Mouse (Mus musculus): ENCODE results near the gene Optc.

The Optc gene

GRCm38 (mm10) chr1:133882283-133883217, 25.2 kb downstream of the Optc start:
- DNase-seq (ENCODE audit: low spot score in 2 of 2): no peak

DNA sequence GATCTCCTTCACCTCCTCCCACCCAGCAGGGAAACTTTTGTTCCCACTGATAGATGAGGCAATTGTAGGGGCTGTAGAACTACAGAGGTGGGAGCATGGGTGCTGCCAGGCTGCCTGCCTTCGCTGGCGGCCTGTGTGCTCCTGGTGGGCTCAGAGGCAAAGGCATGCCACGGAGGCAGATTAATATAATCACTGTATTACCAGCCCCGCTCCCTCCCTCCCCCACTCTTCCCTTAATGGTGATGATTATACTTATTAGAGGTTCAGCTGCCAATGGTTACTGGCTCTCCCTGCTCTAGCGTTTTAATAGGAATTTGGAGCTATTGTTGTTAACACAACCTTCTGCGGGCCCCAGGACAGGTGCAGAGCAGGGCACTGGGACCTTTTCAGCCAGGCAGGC, 26.0 kb downstream of the Optc start:
- no peak for DNase-seq (ENCODE audit: low spot score in 2 of 2)

DNA sequence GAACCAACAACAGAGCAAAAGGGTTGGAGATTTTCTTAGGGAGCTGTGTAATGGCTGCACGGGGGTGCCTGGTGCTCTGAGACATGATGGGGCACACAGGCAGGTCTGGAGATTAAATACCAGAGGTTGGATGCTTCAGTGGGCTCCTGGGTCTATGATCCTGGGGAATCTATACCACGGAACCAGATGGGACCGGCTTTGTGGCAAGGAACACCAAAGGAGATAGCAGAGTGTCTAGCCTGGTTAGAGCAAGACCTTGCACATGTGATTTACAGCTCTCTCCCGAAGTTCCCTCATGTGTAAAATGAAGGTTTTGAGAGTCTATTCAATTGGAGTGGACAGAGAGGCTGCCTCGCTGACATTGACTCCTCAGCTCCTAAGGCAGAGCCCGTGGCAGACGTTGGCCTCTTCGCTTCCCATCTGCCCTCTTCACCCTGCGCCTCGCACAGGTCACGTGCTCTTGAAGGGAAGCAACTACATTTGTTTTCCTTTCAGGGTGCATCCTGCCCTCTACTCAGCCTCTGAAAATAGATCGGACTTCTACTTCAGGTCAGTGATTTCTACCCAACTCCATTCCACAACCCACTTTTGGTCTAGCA, 28.9 kb downstream of the Optc start:
- DNase-seq (ENCODE audit: low spot score in 2 of 2): no peak

- no peak for DNase-seq (ENCODE audit: low spot score in 2 of 2)
Observed at GRCm38 (mm10) chr1:133876936-133877335, 30.9 kb downstream of the Optc start.

GRCm38 (mm10) chr1:133873086-133873813, 34.5 kb downstream of the Optc start:
- DNase-seq (ENCODE audit: low spot score in 2 of 2): no peak

DNA sequence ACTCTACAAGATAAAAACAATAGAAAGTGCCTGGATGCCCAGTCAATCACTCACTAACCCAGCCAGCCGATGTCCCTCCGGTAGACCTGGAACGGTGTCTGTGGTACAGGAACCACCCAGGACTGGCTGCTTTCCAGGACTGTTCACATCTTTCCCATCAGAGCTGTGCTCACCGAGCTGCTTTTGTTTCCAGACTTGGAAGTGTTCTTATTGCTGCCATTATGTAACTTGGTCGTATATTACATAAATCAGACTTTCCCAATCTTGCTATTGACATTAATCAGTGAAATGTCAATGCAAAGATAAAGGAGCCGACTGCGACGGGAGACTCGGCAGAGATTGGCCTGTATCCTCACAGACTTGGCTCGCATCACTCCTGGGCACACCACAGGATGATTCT, 36.6 kb downstream of the Optc start:
- no peak for DNase-seq (ENCODE audit: low spot score in 2 of 2)

DNA sequence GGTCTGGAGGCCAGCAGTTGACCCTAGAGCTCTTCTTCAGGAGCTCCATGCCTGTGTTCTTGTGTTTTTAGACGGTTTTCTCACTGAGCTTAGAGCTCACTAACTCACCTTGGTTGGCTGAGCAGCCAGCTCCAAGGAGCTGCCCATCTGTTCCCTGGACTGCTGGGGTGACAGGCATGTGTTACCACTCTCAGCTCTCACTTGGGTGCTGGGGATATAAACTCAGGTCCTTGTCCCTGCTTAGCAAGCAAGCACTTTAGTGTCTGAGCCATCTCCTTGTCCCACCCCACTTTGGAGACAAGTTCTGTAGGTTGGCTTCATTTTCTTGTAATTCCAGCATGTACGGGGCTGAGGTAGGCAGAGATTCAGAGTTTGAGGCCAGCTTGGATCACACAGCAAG, 38.6 kb downstream of the Optc start:
- no peak for DNase-seq (ENCODE audit: low spot score in 2 of 2)

DNA sequence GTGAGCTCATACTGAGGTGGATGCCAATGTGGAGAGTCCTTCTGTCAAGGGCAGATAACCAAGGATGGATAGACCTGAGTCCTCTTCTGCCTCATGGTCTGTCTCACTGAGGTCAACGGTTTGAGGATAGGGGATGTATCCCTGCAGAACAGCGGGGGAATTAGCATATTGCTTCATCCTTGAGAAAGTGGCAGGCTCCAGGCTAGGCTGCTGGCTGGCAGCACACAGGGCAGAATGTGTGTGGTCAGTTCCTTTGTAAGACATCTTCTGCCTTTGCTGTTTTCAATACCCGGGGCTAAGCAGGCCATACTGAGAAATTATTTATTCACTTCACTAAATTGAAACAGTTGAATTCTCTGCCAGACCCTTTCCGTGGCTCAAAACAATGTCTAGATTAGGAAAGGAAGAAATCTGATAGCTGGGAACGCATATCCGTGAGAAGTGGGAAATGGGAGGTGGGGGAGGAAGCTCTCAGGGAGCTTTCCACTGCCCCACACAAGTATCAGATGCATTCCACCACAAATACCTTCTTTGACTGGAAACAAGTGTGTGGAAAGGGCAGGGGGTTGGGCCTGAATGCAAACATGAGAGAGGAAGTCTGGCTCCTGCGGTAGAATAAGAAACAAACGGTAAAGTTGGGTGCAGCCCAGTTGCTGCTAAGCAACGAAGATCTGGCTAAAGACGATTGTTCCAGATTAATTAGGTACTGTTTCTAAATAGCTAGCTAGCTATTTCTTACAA, 44.4 kb downstream of the Optc start:
- no peak for DNase-seq (ENCODE audit: low spot score in 2 of 2)

DNA sequence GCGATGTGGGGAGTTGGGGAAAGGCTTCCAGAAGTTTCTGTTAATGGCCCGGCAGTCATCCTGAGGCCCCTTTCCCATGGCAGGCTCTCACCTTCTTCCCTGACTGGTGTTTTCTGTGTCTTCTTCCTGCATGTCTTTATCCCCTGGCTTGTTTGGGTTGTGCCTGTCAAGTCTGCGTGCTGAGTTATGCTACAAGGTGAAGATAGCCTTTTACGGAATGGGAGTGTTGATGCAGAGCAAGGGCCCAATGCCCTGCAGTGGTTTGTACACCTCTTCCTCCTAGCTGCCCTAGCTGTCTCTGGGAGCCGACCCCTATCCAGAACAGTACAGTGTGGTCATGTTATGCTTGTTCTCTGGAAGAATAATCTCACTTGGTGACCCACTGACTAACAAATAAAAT, 46.8 kb downstream of the Optc start:
- peak in 1 of 2 experiments; percentile 51 for DNase-seq (ENCODE audit: low spot score in 2 of 2)

GRCm38 (mm10) chr1:133859821-133860711, 47.7 kb downstream of the Optc start:
- DNase-seq (ENCODE audit: low spot score in 2 of 2): peak in 1 of 2 experiments; percentile 58

DNA sequence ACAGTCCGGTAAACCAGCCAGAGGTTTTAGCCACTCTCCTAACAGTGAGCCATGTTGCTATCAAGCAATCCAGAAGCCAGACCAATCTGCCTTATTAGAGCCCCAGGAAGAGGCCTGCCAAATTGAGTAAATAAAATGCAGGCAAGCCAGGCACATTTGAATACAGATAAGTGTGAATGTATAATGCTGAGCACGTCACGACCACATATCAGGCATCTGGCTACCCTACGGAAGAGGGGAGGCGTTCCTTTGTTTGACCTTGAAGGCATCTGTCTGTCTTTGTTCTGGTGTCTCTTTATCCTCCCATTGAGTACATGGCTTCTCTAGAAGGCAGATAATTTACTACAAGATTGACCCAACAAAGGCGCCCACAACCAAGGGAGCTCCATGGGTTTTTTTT, 48.5 kb downstream of the Optc start:
- no peak for DNase-seq (ENCODE audit: low spot score in 2 of 2)

- no peak for DNase-seq (ENCODE audit: low spot score in 2 of 2)
Observed at GRCm38 (mm10) chr1:133857781-133858180, 50.0 kb downstream of the Optc start.

- no peak for DNase-seq (ENCODE audit: low spot score in 2 of 2)
Observed at GRCm38 (mm10) chr1:133857171-133857570, 50.6 kb downstream of the Optc start.

GRCm38 (mm10) chr1:133856655-133857054, 51.1 kb downstream of the Optc start:
- DNase-seq (ENCODE audit: low spot score in 2 of 2): no peak

DNA sequence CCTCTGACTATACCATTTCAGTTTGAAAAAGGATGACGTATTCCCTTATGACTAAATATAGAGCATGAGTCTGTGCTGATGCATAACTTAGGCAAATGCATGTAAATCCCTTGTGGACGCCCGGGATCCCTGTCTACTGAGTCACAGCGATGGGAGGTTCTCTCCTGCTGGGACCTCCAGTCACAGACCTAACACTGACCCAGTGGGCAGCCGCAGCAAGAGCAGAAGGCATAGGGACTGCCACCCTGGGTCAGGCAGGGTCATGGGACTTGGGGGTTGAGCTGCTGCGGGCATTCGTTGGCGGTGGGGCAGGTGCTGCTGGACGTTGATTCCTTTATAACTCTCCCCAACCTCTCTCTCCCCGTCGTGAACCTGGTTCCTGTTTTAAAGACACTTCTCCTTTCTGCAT, 51.7 kb downstream of the Optc start:
- no peak for DNase-seq (ENCODE audit: low spot score in 2 of 2)

DNA sequence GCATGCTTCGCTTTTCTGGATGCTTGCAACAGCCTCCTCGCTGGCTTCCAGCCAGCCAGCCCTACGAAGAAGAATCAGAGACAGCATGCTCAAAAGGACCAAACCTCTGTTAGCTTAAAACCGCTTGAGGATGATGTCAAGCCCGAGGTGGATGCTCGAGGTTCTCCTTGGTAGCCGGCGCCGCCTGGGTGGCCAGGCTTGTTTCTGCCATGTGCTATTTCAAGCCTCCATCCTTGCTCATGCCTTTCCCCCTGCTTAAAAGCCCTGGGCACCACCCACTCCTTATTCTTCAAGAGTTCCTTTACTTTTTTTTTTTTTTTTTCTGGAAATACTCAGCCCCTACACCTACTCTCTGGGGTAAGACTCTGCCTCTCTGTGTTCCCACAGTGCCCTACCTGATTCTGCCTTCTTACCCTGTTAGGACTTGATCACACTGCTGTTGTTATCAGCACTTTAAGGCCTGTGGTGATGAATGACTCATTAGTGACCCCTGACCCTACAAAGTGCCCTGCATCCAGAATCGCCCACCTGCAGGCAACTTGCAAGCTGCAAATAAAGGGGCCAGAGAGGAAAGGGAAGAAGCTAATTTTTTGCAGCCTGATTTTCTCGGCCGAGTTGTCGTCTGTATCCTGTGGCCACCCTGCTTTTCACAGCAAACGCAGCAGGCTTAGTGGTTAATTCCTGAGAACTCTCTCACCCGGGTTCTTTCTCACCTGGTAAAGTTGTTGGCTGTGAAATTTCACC, 52.4 kb downstream of the Optc start:
- no peak for DNase-seq (ENCODE audit: low spot score in 2 of 2)

GRCm38 (mm10) chr1:133854421-133855273, 53.2 kb downstream of the Optc start:
- DNase-seq (ENCODE audit: low spot score in 2 of 2): no peak
